Mouse (Mus musculus) liver, postnatal 0 days (tissue): ENCODE data around the gene Ccdc18. TPM values are rescaled to one million over a fixed set of nuclear protein-coding genes. Genes with fewer than 3 reads are reported as not detected.
"Not testable (repeated sequence)": the region's sequence is repeated elsewhere in the genome, so short reads cannot be mapped to it uniquely, and the experiment has no call there.

Source experiments
- ATAC-seq: fragments of 200-750 bp; cut with Nextera tagmentation; 2 replicates; pipeline ENCODE4 v1.8.0; 2017; ENCODE audit warnings: mild to moderate bottlenecking, moderate library complexity
- DNase-seq: peaks from one replicate; pipeline ENCODE4 v3.0.0-alpha.2; 2016
- H3K27ac ChIP-seq: fragments of 300-500 bp; sonication (generic); 2 replicates; pipeline ENCODE4 v1.5.1; 2014; ENCODE audit warnings: antibody characterized with exemption, moderate library complexity, mild to moderate bottlenecking, low read depth
- H3K27me3 ChIP-seq: fragments of 300-500 bp; sonication (generic); 2 replicates; pipeline ENCODE4 v1.6.1; 2014; ENCODE audit warnings: low read length, control low read depth, mixed read lengths; ENCODE audit not compliant: insufficient read depth
- H3K36me3 ChIP-seq: fragments of 300-500 bp; sonication (generic); replicated peaks from 2 replicates; pipeline ENCODE4 v1.6.1; 2014; ENCODE audit warnings: mild to moderate bottlenecking, control low read depth, low read length, moderate library complexity, mixed read lengths; ENCODE audit not compliant: insufficient read depth
- H3K4me1 ChIP-seq: fragments of 300-500 bp; sonication (generic); 2 replicates; pipeline ENCODE4 v1.6.1; 2014; ENCODE audit warnings: antibody characterized with exemption, mild to moderate bottlenecking, control low read depth; ENCODE audit not compliant: insufficient read depth
- H3K4me2 ChIP-seq: fragments of 300-500 bp; sonication (generic); 2 replicates; pipeline ENCODE4 v1.6.1; 2014; ENCODE audit warnings: low read depth, mild to moderate bottlenecking, low read length, moderate library complexity, mixed read lengths
- H3K4me3 ChIP-seq: fragments of 300-500 bp; sonication (generic); 2 replicates; pipeline ENCODE4 v1.5.1; 2014; ENCODE audit warnings: low read depth, low read length
- H3K9ac ChIP-seq: fragments of 300-500 bp; sonication (generic); replicated peaks from 2 replicates; pipeline ENCODE4 v1.6.1; 2014; ENCODE audit warnings: mild to moderate bottlenecking, moderate library complexity
- H3K9me3 ChIP-seq: fragments of 300-500 bp; sonication (generic); 2 replicates; pipeline ENCODE4 v1.6.1; 2016; ENCODE audit warnings: mild to moderate bottlenecking, control low read depth, low read length, mixed read lengths
- CTCF ChIP-seq: sonication (generic); IDR thresholded peaks from 2 replicates; pipeline ENCODE4 v1.5.1; 2016; ENCODE audit warnings: antibody characterized with exemption, low read depth
- EP300 ChIP-seq: IDR thresholded peaks from 2 replicates; pipeline ENCODE4 v1.6.1; 2016; ENCODE audit warnings: antibody characterized with exemption, low read depth, mild to moderate bottlenecking
- WGBS: fragments of 180-500 bp; shearing (Covaris S2); extraction: QIAGEN DNeasy Blood & Tissue Kit; methylation state at CpG from one replicate; pipeline ENCODE4 v1.1.7; 2014; ENCODE audit not compliant: insufficient replicate concordance; 5-methylcytosine and 5-hydroxymethylcytosine counted together
- polyA plus RNA-seq: library from polyadenylated mRNA; unstranded; fragments of >200 nt; fragmentation: Nextera tagmentation; extraction: Ambion mirVana; gene quantifications from 2 replicates; pipeline ENCODE4 v1.2.1, GENCODE M21; 2015

Gene Ccdc18
- polyA plus RNA-seq: 3.7 and 3.9 TPM in 2 replicates

- H3K9ac ChIP-seq: peak within 1 kb of the TSS; percentile 87
- DNase-seq: peak; percentile 98
- H3K4me3 ChIP-seq: peak within 1 kb of the TSS; percentile 84
- peak within 1 kb of the TSS; percentile 98 for H3K27ac ChIP-seq
- TF ChIP-seq CTCF (peak; percentile 66), EP300 (no peak)
- ATAC-seq: peak; percentile 96
- H3K4me1 ChIP-seq: peaks cover 8% of the 10 kb centered on the region
- no peaks in the 10 kb centered on the region for H3K9me3 ChIP-seq
- H3K27me3 ChIP-seq: no peaks in the 10 kb centered on the region
- WGBS: under 1% methylated on average over 55 of the region's 65 CpGs
- H3K36me3 ChIP-seq: peaks cover 12% of the 10 kb centered on the region
- peak within 1 kb of the TSS; percentile 90 for H3K4me2 ChIP-seq
Observed at GRCm38 (mm10) chr5:108132441-108133243, at the start of gene Ccdc18, which contains the start of gene Tmed5. Gene Ccdc18 (plus strand): TSS chr5:108132875. Gene Tmed5 (minus strand): TSS chr5:108132620.

DNA sequence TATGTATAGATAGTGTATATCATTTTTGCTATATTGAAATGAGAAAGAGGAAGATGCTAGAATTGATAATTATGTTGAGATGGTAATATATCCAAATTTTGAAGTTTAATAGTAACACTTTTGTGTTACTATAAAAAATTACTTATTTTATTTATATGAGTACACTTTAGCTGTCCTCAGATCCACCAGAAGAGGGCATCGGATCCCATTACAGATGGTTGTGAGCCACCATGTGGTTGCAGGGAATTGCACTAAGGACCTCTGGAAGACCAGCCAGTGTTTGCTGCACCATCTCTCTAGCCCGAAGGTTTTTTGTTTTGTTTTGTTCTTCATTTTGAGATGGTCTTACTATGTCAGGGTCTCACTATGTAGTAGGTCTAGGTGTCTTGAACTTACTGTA is 47.2 kb upstream of the Ccdc18 start:
- no peak for ATAC-seq
- Histone ChIP-seq H3K9ac (no peak overlapping the region), H3K36me3 (peaks cover 40% of the 10 kb centered on the region), H3K27ac (no peak overlapping the region), H3K4me2 (no peak overlapping the region), H3K4me3 (no peak overlapping the region), H3K4me1 (no peaks in the 10 kb centered on the region), H3K9me3 (no peaks in the 10 kb centered on the region), H3K27me3 (no peaks in the 10 kb centered on the region)
- WGBS: 78% methylated on average over 2 of the region's 2 CpGs
- no peak for DNase-seq
- peak; percentile 33 for TF ChIP-seq CTCF
- TF ChIP-seq EP300: no peak

GRCm38 (mm10) chr5:108092731-108093130 is 39.9 kb upstream of the Ccdc18 start:
- not testable (repeated sequence) for H3K27ac ChIP-seq, H3K4me1 ChIP-seq, H3K9me3 ChIP-seq, H3K9ac ChIP-seq, H3K4me3 ChIP-seq, DNase-seq, H3K27me3 ChIP-seq, H3K4me2 ChIP-seq, ATAC-seq
- WGBS: 91% methylated on average over 8 of the region's 8 CpGs
- H3K36me3 ChIP-seq: peaks cover 38% of the 10 kb centered on the region

GRCm38 (mm10) chr5:108097676-108098075 is 35.0 kb upstream of the Ccdc18 start:
- Histone ChIP-seq H3K27ac (no peak overlapping the region), H3K27me3 (no peaks in the 10 kb centered on the region), H3K4me3 (no peak overlapping the region), H3K9me3 (no peaks in the 10 kb centered on the region), H3K4me2 (no peak overlapping the region), H3K4me1 (no peaks in the 10 kb centered on the region), H3K9ac (no peak overlapping the region), H3K36me3 (peaks cover 34% of the 10 kb centered on the region)
- DNase-seq: no peak
- ATAC-seq: no peak
- TF ChIP-seq EP300: no peak
- no peak for TF ChIP-seq CTCF
- 89% methylated on average over 3 of the region's 3 CpGs for WGBS

GRCm38 (mm10) chr5:108100196-108100595 is 32.5 kb upstream of the Ccdc18 start:
- ATAC-seq (no peak), DNase-seq (no peak)
- H3K36me3 ChIP-seq: peaks cover 41% of the 10 kb centered on the region
- no peaks in the 10 kb centered on the region for H3K27me3 ChIP-seq
- H3K9ac ChIP-seq: no peak overlapping the region
- H3K4me2 ChIP-seq: no peak overlapping the region
- no peak overlapping the region for H3K4me3 ChIP-seq
- no peak overlapping the region for H3K27ac ChIP-seq
- no peaks in the 10 kb centered on the region for H3K4me1 ChIP-seq
- no peaks in the 10 kb centered on the region for H3K9me3 ChIP-seq
- no peak for TF ChIP-seq CTCF
- no peak for TF ChIP-seq EP300

GRCm38 (mm10) chr5:108104306-108104705 is 28.4 kb upstream of the Ccdc18 start:
- WGBS: 81% methylated on average over 5 of the region's 5 CpGs

More at GRCm38 (mm10) chr5:108104306-108104705, 28.4 kb upstream of the Ccdc18 start:
- Histone ChIP-seq H3K9me3 (no peaks in the 10 kb centered on the region), H3K9ac (no peak overlapping the region), H3K27me3 (no peaks in the 10 kb centered on the region), H3K4me1 (no peaks in the 10 kb centered on the region), H3K4me2 (no peak overlapping the region), H3K36me3 (peaks cover 42% of the 10 kb centered on the region), H3K27ac (no peak overlapping the region), H3K4me3 (no peak overlapping the region)
- no peak for DNase-seq
- no peak for TF ChIP-seq CTCF
- no peak for TF ChIP-seq EP300
- ATAC-seq: no peak
